Mouse (Mus musculus): ENCODE data around the gene Cnksr1. TPM values are rescaled to one million over a fixed set of nuclear protein-coding genes. Genes with fewer than 3 reads are reported as not detected.

The Cnksr1 gene
- polyA plus RNA-seq, 1 experiment from 2014 or later = 0.36 TPM

DNA sequence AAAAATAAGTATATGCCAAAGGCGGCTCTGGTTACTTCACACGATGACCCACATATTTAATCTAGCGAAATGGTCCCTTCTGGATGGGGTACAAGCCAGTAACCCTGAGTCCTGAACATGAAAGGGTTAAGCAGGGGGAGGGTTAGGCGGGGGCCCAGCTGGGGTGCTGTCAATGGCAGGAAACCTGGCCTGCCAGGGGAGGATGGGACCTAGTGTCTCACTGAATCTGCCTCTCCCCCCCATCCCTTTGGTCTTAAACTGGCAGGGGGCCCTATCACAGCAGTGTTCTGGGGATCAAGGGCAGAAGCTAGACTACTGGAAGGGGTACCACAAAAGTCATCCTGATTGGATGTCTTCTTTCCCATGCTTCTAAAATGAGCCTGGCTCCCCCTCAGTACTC, 17.7 kb upstream of the Cnksr1 start:
- H3K4me3 ChIP-seq (ENCODE audit: low read depth, low read length) = no peak overlapping the region
- H3K27me3 ChIP-seq (ENCODE audit: control insufficient read depth, insufficient read depth, low read length) = peaks cover 20% of the 10 kb centered on the region
- H3K27ac ChIP-seq (ENCODE audit: low read depth, low read length) = 0 out of 2 replicates have a peak overlapping the region, but pooled peaks have one; percentile 20
- no peaks in the 10 kb centered on the region for H3K36me3 ChIP-seq (ENCODE audit: control insufficient read depth, insufficient read depth, low read length)
- no peak overlapping the region for H3K9ac ChIP-seq (ENCODE audit: low read length)
- ATAC-seq (ENCODE audit: insufficient read depth, low FRiP score, low TSS enrichment) = no peak
- no peaks in the 10 kb centered on the region for H3K9me3 ChIP-seq (ENCODE audit: control insufficient read depth, low read length)
- WGBS = 14% methylated on average over 4 of the region's 4 CpGs
- H3K4me2 ChIP-seq (ENCODE audit: low read depth) = 0 out of 2 replicates have a peak overlapping the region, but pooled peaks have one; percentile 19
- no peak for DNase-seq (ENCODE audit: low spot score)
- peaks cover 51% of the 10 kb centered on the region for H3K4me1 ChIP-seq (ENCODE audit: control insufficient read depth, insufficient read depth, low read length)

DNA sequence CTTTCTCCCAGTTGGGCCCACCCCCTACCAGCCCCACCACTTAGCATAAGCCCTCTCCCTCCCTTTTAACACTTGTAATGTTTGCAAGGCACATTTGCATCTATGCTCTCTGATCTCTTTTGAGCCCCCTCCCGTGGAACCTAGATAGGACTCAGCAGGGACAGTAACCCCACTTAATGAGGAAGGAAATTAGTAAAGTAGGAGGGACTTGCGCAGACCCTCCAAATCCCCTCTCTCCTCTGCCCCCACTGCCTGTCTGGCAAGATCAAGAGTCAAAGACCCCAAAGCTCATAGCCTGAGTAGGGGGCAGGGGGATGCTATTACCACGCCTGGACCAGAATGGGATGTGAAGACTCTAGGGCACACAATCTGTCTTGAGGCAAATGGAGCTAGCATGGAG, 16.6 kb upstream of the Cnksr1 start:
- H3K4me1 ChIP-seq (ENCODE audit: control insufficient read depth, insufficient read depth, low read length) = peaks cover 51% of the 10 kb centered on the region
- no peak overlapping the region for H3K27ac ChIP-seq (ENCODE audit: low read depth, low read length)
- no peak overlapping the region for H3K9ac ChIP-seq (ENCODE audit: low read length)
- H3K4me3 ChIP-seq (ENCODE audit: low read depth, low read length) = no peak overlapping the region
- WGBS = 16% methylated on average over 3 of the region's 3 CpGs
- H3K4me2 ChIP-seq (ENCODE audit: low read depth) = no peak overlapping the region
- ATAC-seq (ENCODE audit: insufficient read depth, low FRiP score, low TSS enrichment) (no peak), DNase-seq (ENCODE audit: low spot score) (no peak)
- H3K9me3 ChIP-seq (ENCODE audit: control insufficient read depth, low read length) = no peaks in the 10 kb centered on the region
- peaks cover 28% of the 10 kb centered on the region for H3K27me3 ChIP-seq (ENCODE audit: control insufficient read depth, insufficient read depth, low read length)
- no peaks in the 10 kb centered on the region for H3K36me3 ChIP-seq (ENCODE audit: control insufficient read depth, insufficient read depth, low read length)

DNA sequence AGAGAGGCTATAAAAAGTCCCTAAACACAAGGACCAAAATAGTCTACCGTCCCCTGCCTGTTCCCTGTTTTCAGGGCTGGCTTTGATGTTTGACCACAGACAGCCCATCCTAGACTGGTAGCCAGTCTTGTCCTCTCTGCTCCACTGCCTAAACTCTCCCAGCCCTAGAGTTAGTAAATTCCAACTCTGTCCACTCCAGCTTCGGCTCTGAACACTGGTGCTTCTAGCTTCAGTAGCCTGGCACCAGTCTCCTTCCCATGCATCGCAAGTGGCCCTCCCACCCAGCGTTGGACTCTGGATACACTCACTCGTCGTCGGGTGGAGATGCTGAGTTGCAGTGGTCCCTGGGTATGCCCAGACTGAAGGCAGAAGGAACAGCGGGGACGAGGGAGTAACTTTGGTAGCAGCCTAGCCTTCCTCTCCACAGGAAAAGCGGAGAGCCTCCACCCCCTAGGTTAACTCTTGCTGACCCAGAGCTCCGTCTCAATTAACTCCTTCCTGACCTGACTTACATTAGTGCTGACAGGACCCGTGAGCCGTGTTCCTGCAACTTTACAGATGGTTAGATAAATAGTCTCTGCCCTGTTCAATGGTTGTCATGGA, 15.6 kb upstream of the Cnksr1 start, which contains the start of gene Grrp1:
Gene Grrp1 (minus strand): TSS at position 385 of the 603 bp plus-strand sequence.
- peaks cover 54% of the 10 kb centered on the region for H3K4me1 ChIP-seq (ENCODE audit: control insufficient read depth, insufficient read depth, low read length)
- H3K27ac ChIP-seq (ENCODE audit: low read depth, low read length) = peak within 1 kb of the TSS; percentile 15; the same call in 1 of the 2 replicates
- no peak for ATAC-seq (ENCODE audit: insufficient read depth, low FRiP score, low TSS enrichment)

DNA sequence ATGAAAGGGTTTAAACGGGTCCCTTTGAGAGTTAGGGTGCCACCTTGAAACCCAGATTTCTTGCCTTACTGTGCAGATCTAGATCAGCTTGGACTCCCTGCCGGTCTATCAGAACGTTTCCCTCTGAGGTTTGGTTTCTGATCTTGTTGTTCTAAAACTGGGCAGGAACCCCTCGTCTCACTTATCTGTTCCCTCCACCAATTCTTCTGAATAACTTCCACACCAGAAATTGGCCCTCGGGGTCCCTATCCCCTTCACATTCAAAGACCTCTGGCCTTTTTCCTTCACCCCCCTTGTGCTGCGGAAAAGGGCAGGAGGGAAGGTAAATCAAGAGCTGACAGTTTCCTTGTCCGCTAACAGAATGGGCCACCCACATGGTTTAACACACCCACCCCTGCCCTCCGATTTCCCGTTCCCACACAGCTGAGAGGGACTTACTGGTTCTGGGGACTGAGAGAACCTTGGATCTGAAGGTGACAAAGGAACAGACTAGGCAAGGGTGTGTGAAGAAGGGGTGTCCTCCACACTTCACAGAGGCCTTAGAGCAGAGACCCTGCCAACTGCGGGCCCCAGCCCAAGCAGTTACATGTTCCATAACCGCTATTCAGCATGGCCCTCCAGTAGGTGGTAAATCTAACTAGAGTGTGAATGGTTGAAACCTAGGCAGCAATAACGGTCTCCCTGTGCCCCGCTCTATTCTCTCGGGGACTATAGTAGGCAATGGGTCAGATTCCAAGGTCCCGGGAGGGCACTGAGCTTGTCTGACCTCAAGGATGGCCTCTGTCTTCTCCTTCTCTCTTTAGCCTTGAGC, 14.9 kb upstream of the Cnksr1 start:
- Histone ChIP-seq H3K9ac (ENCODE audit: low read length) (peak overlapping the region; percentile 42), H3K4me1 (ENCODE audit: control insufficient read depth, insufficient read depth, low read length) (peaks cover 54% of the 10 kb centered on the region), H3K4me3 (ENCODE audit: low read depth, low read length) (peak overlapping the region; percentile 47), H3K27ac (ENCODE audit: low read depth, low read length) (peak overlapping the region; percentile 24), H3K36me3 (ENCODE audit: control insufficient read depth, insufficient read depth, low read length) (no peaks in the 10 kb centered on the region), H3K27me3 (ENCODE audit: control insufficient read depth, insufficient read depth, low read length) (peaks cover 30% of the 10 kb centered on the region), H3K9me3 (ENCODE audit: control insufficient read depth, low read length) (no peaks in the 10 kb centered on the region), H3K4me2 (ENCODE audit: low read depth) (peak overlapping the region; percentile 85)
- WGBS = under 1% methylated on average over 15 of the region's 15 CpGs
- ATAC-seq (ENCODE audit: insufficient read depth, low FRiP score, low TSS enrichment) (no peak), DNase-seq (ENCODE audit: low spot score) (peak; percentile 52)

More for the DNA sequence above, 15.6 kb upstream of the Cnksr1 start, which contains the start of gene Grrp1:
- peaks cover 30% of the 10 kb centered on the region for H3K27me3 ChIP-seq (ENCODE audit: control insufficient read depth, insufficient read depth, low read length)
- H3K9me3 ChIP-seq (ENCODE audit: control insufficient read depth, low read length) = no peaks in the 10 kb centered on the region
- peak; percentile 67 for DNase-seq (ENCODE audit: low spot score)
- H3K36me3 ChIP-seq (ENCODE audit: control insufficient read depth, insufficient read depth, low read length) = no peaks in the 10 kb centered on the region
- peak within 1 kb of the TSS; percentile 85 for H3K4me2 ChIP-seq (ENCODE audit: low read depth)
- peak within 1 kb of the TSS; percentile 47 for H3K4me3 ChIP-seq (ENCODE audit: low read depth, low read length)
- H3K9ac ChIP-seq (ENCODE audit: low read length) = peak within 1 kb of the TSS; percentile 42
- WGBS = under 1% methylated on average over 13 of the region's 13 CpGs

DNA sequence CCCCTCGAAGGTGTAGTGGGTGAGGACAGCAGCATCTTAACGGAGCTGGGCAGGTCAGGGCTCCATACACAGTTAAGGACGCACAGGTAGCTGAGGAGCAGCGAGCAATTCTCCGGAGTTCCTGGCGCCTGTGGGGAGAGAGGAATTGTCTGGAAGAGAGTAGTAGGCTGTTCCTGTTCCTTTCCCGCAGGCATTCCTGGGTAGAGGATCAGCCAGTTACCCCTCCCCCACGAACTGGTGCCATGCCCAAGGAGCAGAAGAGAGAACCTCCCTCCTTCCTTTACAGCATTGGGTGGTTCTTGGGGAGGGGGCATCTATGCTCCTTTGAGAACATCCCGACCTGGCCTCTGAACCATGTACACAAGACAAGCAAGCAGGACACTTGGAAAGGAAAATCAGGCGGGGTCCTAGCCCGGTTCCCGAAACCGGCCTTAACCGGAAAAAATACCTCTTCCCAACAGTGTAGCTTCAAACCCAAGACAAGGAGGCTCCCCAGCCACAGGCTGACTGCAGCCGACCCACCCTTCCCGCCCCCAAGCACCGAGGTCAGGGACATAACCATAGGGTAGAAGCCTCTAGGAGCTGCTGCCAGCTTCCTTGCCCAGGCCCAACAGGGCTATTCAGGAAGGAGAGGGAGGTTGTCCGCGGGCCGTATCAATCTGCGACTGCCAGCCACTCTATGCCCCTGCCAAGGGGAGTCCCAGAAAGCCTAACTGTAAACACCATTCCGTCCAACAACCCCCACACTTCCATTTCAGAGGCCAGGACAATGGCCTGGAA, 14.1 kb upstream of the Cnksr1 start:
- peaks cover 30% of the 10 kb centered on the region for H3K27me3 ChIP-seq (ENCODE audit: control insufficient read depth, insufficient read depth, low read length)
- no peaks in the 10 kb centered on the region for H3K9me3 ChIP-seq (ENCODE audit: control insufficient read depth, low read length)
- H3K4me1 ChIP-seq (ENCODE audit: control insufficient read depth, insufficient read depth, low read length) = peaks cover 50% of the 10 kb centered on the region
- ATAC-seq (ENCODE audit: insufficient read depth, low FRiP score, low TSS enrichment) (no peak), DNase-seq (ENCODE audit: low spot score) (peak; percentile 43)
- H3K4me3 ChIP-seq (ENCODE audit: low read depth, low read length) = peak overlapping the region; percentile 47
- H3K36me3 ChIP-seq (ENCODE audit: control insufficient read depth, insufficient read depth, low read length) = no peaks in the 10 kb centered on the region
- WGBS = under 1% methylated on average over 22 of the region's 22 CpGs
- peak overlapping the region; percentile 24; the same call in 1 of the 2 replicates for H3K27ac ChIP-seq (ENCODE audit: low read depth, low read length)
- peak overlapping the region; percentile 85 for H3K4me2 ChIP-seq (ENCODE audit: low read depth)
- H3K9ac ChIP-seq (ENCODE audit: low read length) = peak overlapping the region; percentile 73

DNA sequence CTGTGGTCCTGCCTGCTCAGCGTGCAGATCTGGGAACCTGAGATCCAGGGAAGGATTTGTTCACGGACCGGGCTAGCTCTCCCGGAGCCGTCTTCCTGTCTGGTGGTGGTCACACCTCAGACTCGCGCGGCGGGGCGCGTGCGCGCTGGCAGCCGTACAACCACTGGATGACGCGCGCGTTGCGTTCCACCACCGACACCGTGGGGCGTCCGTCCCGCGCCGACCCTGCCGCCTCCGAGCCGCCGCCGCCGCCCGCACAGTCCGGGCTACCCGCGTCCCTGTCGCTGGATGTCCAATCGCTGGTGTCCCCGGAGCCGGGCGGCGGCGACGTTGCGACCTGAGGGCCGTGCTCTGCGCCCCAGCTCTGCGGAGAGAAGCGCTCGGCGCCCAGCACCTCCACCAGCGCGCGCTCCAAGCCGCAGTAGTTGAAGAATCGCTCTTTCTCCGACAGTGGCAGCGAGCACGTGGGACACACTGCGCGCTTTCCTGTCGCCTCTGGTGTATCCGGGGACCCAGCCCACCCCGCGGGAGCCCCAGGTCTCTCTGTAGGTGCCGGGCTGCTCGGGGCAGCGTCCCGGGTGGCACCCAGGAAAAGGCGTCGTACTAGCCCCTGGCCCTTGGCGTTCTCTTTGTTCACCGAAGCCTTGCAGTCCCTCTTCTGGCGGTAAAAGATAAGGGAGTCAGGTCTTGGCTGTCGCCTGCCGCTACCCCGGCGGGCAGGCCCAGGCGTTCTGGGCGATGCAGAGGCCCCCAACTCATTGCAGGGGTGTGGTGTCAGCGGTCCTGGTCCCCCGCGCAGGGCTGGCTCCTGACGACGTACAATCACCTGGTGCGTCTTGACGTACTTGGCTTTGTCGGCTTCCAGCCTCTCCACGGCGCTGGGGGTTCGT, 13.3 kb upstream of the Cnksr1 start:
- peaks cover 30% of the 10 kb centered on the region for H3K27me3 ChIP-seq (ENCODE audit: control insufficient read depth, insufficient read depth, low read length)
- H3K4me3 ChIP-seq (ENCODE audit: low read depth, low read length) = peak overlapping the region; percentile 47
- ATAC-seq (ENCODE audit: insufficient read depth, low FRiP score, low TSS enrichment) (no peak), DNase-seq (ENCODE audit: low spot score) (peak; percentile 67)
- H3K9me3 ChIP-seq (ENCODE audit: control insufficient read depth, low read length) = no peaks in the 10 kb centered on the region
- H3K4me2 ChIP-seq (ENCODE audit: low read depth) = peak overlapping the region; percentile 85
- H3K4me1 ChIP-seq (ENCODE audit: control insufficient read depth, insufficient read depth, low read length) = peaks cover 41% of the 10 kb centered on the region
- H3K36me3 ChIP-seq (ENCODE audit: control insufficient read depth, insufficient read depth, low read length) = no peaks in the 10 kb centered on the region
- H3K9ac ChIP-seq (ENCODE audit: low read length) = peak overlapping the region; percentile 73
- WGBS = under 1% methylated on average over 90 of the region's 91 CpGs
- no peak overlapping the region for H3K27ac ChIP-seq (ENCODE audit: low read depth, low read length)

DNA sequence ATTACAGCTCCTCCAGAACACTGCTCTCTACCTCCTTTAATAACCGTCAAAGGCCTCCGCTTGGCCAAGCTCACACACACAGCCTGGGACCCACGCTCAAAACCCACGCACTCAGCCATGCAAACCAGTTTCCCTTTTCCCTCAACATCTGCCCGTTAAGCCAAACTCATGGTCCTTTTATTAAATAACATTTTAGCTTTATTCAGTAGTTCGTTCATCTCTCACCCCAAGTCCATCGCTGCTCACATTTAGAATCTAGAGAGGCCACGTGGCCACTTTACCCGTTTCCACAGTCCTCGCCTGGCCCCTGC, 12.7 kb upstream of the Cnksr1 start:
- H3K4me2 ChIP-seq (ENCODE audit: low read depth) = peak overlapping the region; percentile 85
- peaks cover 37% of the 10 kb centered on the region for H3K4me1 ChIP-seq (ENCODE audit: control insufficient read depth, insufficient read depth, low read length)
- 11% methylated on average over 10 of the region's 10 CpGs for WGBS
- H3K27ac ChIP-seq (ENCODE audit: low read depth, low read length) = no peak overlapping the region
- no peaks in the 10 kb centered on the region for H3K9me3 ChIP-seq (ENCODE audit: control insufficient read depth, low read length)
- peak overlapping the region; percentile 47 for H3K4me3 ChIP-seq (ENCODE audit: low read depth, low read length)
- H3K27me3 ChIP-seq (ENCODE audit: control insufficient read depth, insufficient read depth, low read length) = peaks cover 30% of the 10 kb centered on the region
- H3K36me3 ChIP-seq (ENCODE audit: control insufficient read depth, insufficient read depth, low read length) = no peaks in the 10 kb centered on the region
- ATAC-seq (ENCODE audit: insufficient read depth, low FRiP score, low TSS enrichment) = no peak
- DNase-seq (ENCODE audit: low spot score) = peak; percentile 49
- H3K9ac ChIP-seq (ENCODE audit: low read length) = peak overlapping the region; percentile 73

All from neural tube, embryonic 11.5 days (tissue).